In the genomic region with DNA sequence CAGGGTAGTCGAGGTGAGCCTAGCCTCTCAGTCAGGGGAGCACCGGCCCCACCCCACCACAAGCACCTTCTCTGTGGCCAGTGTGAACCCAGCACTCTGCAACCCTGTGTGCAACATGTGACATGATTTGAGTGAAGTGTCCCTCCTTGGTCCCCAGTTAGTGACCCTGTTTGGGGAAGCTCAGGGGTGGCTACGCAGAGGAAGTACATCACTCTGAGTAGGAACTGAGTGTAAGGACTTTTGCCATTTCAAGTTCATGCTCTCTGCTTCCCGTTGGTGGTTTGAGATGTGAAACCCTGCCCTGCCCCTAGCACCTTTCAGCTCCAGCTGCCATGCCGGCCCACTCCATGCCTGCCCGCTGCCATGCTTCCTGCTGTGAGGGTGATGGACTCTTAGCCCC, we compare ENCODE assay signal across 25 mouse cellular contexts. TPM values are rescaled to one million over a fixed set of nuclear protein-coding genes. Genes with fewer than 3 reads are reported as not detected.
A peak's percentile ranks its signal among the peaks of the same experiment; 100 is the strongest.
DNase-seq lines count a peak whose midpoint lies in the region; ATAC-seq and TF ChIP-seq lines count a peak whose summit lies in the region.
"Had no signal": no experiment of that assay in that cellular context is flagged by ENCODE, and none has a peak within 500 bp of the region (broad histone marks: within the 10 kb centered on the region; RNA-seq: fewer than 3 reads in every experiment).

No protein-coding gene starts in this region.

- H3K4me1 ChIP-seq in spleen, adult 2 months (ENCODE audit: control insufficient read depth, insufficient read depth, insufficient read length) = no peaks in the 10 kb centered on the region; the same call in 1 of the 2 replicates

- WGBS in spleen, adult 2 months = 27% methylated on average over 6 of the region's 6 CpGs

- no peak for TF ChIP-seq CTCF in spleen, adult 2 months (IDR thresholded peaks at IDR 0.05; ENCODE audit: extremely low read depth, insufficient read depth, insufficient read length, insufficient replicate concordance)

- H3K36me3 ChIP-seq in spleen, adult 2 months (ENCODE audit: control insufficient read depth, insufficient read depth, low read length) = no peaks in the 10 kb centered on the region
- H3K36me3 ChIP-seq: intestine, embryonic 15.5 days; limb, embryonic 13.5 days had no signal

- no peaks in the 10 kb centered on the region for H3K27me3 ChIP-seq in spleen, adult 2 months (ENCODE audit: control insufficient read depth, insufficient read depth, low read length)
- H3K27me3 ChIP-seq: intestine, embryonic 15.5 days had no signal

- DNase-seq in spleen, adult 2 months (ENCODE audit: low read depth in 1 of 2, low spot score in 2 of 2) = no peak
- no peak for DNase-seq in spleen, postnatal 4 days (ENCODE audit: low spot score in 2 of 2)
- DNase-seq in MN1 (ENCODE audit: low spot score) = no peak
- DNase-seq in gastrocnemius, adult 18-20 months (ENCODE audit: low spot score) = no peak
- no peak for DNase-seq in urinary bladder, postnatal 36 days (ENCODE audit: low spot score in 2 of 2)
- DNase-seq: adrenal gland, adult 2 months; adrenal gland, postnatal 36 days; cerebellum, adult 18-20 months; gastrocnemius, adult 2 months; heart, postnatal 14 days; kidney, adult 2 months; kidney, postnatal 36 days; lung, embryonic 14.5 days; lung, postnatal 14 days had no signal

- H3K27ac ChIP-seq in spleen, adult 2 months (ENCODE audit: insufficient read depth, low read length) = peak overlapping the region; percentile 29; the same call in 1 of the 2 replicates
- H3K27ac ChIP-seq: forebrain, embryonic 13.5 days; gastrocnemius, adult 2 months; intestine, embryonic 15.5 days; layer of hippocampus, adult 2 months; left cerebral cortex, adult 2 months; limb, embryonic 13.5 days; liver, embryonic 14.5 days had no signal

- TF ChIP-seq POLR2A in spleen, adult 2 months (IDR thresholded peaks at IDR 0.05; ENCODE audit: low read depth, low read length) = no peak

- H3K4me3 ChIP-seq in spleen, adult 2 months (ENCODE audit: extremely low read depth, insufficient read depth, insufficient read length) = no peak overlapping the region
- H3K4me3 ChIP-seq: forebrain, embryonic 13.5 days; gastrocnemius, adult 2 months; intestine, embryonic 15.5 days; layer of hippocampus, adult 2 months; left cerebral cortex, adult 2 months; limb, embryonic 13.5 days had no signal

- peak; percentile 53 for ATAC-seq in common myeloid progenitor, adult 5-6 weeks (replicated peaks; ENCODE audit: low read depth, poor library complexity, severe bottlenecking)
- peak; percentile 49 for ATAC-seq in megakaryocyte progenitor cell, adult 5-6 weeks (replicated peaks; ENCODE audit: poor library complexity)
- ATAC-seq: activated CD4-positive, CD25-positive, alpha-beta regulatory T cell, adult 4 months; CD4-positive, CD25-positive, alpha-beta regulatory T cell, adult 4 months; forebrain, embryonic 13.5 days; hindbrain, embryonic 16.5 days; intestine, embryonic 15.5 days had no signal

RNA-seq across cellular contexts. Expression of a gene that starts 25.5 kb away (rescaled TPM):
- 4.9 and 11.5 TPM in 2 replicates for polyA plus RNA-seq in spleen, adult 2 months (2012; rRNA removed)
- total RNA-seq in common myeloid progenitor, adult 5-6 weeks (2017) = not detected in 2 replicates
- not detected in 2 replicates for total RNA-seq in megakaryocyte progenitor cell, adult 5-6 weeks (2015)
- total RNA-seq in megakaryocyte progenitor cell, adult 5-6 weeks (2017) = not detected in 2 replicates
- total RNA-seq in gastrocnemius, adult 18-20 months (2021) = 1 to 10 TPM; 6.5 to 6.8 TPM
- polyA plus RNA-seq: activated CD4-positive, CD25-positive, alpha-beta regulatory T cell, adult 4 months; CD4-positive, CD25-positive, alpha-beta regulatory T cell, adult 4 months had no signal
